Mouse (Mus musculus) midbrain, embryonic 16.5 days (tissue): ENCODE data around the gene Prox1. TPM values are rescaled to one million over a fixed set of nuclear protein-coding genes. Genes with fewer than 3 reads are reported as not detected.

ENCODE experiments used
- ATAC-seq: fragments of 200-750 bp; cut with Nextera tagmentation; 2 replicates; pipeline ENCODE4 v1.8.0; 2017; ENCODE audit warnings: moderate TSS enrichment
- H3K27ac ChIP-seq: fragments of 300-500 bp; sonication (generic); 2 replicates; pipeline ENCODE4 v1.5.1; 2014; ENCODE audit warnings: mild to moderate bottlenecking, low read length, mixed read lengths
- H3K27me3 ChIP-seq: fragments of 300-500 bp; sonication (generic); 2 replicates; pipeline ENCODE4 v1.6.1; 2014; ENCODE audit warnings: low read depth, low read length, mixed read lengths; ENCODE audit not compliant: control insufficient read depth, insufficient read depth
- H3K36me3 ChIP-seq: fragments of 300-500 bp; sonication (generic); 2 replicates; pipeline ENCODE4 v1.6.1; 2014; ENCODE audit warnings: mild to moderate bottlenecking, low read length, moderate library complexity, mixed read lengths; ENCODE audit not compliant: control insufficient read depth, insufficient read depth
- H3K4me1 ChIP-seq: fragments of 300-500 bp; sonication (generic); 2 replicates; pipeline ENCODE4 v1.6.1; 2014; ENCODE audit warnings: mild to moderate bottlenecking, low read length, mixed read lengths; ENCODE audit not compliant: control insufficient read depth, insufficient read depth
- H3K4me2 ChIP-seq: fragments of 300-500 bp; sonication (generic); 2 replicates; pipeline ENCODE4 v1.6.1; 2014; ENCODE audit warnings: mild to moderate bottlenecking, low read length, mixed read lengths
- H3K4me3 ChIP-seq: fragments of 300-500 bp; sonication (generic); 2 replicates; pipeline ENCODE4 v1.5.1; 2014; ENCODE audit warnings: low read depth, mild to moderate bottlenecking, low read length, moderate library complexity, mixed read lengths
- H3K9ac ChIP-seq: fragments of 300-500 bp; sonication (generic); 2 replicates; pipeline ENCODE4 v1.6.1; 2014; ENCODE audit warnings: low read depth, low read length, mixed read lengths
- H3K9me3 ChIP-seq: fragments of 300-500 bp; sonication (generic); replicated peaks from 2 replicates; pipeline ENCODE4 v1.6.1; 2014; ENCODE audit warnings: mild to moderate bottlenecking, low read length, mixed read lengths; ENCODE audit not compliant: control insufficient read depth, poor library complexity, severe bottlenecking
- WGBS: fragments of 180-500 bp; shearing (Covaris S2); extraction: QIAGEN DNeasy Blood & Tissue Kit; methylation state at CpG from one replicate; pipeline ENCODE4 v1.1.7; 2014; 5-methylcytosine and 5-hydroxymethylcytosine counted together
- polyA plus RNA-seq: library from polyadenylated mRNA; unstranded; fragments of >200 nt; fragmentation: Nextera tagmentation; extraction: Ambion mirVana; gene quantifications from 2 replicates; pipeline ENCODE4 v1.2.1, GENCODE M21; 2015

Gene Prox1
- polyA plus RNA-seq, 1 experiment from 2014 or later: 15.9 TPM

DNA sequence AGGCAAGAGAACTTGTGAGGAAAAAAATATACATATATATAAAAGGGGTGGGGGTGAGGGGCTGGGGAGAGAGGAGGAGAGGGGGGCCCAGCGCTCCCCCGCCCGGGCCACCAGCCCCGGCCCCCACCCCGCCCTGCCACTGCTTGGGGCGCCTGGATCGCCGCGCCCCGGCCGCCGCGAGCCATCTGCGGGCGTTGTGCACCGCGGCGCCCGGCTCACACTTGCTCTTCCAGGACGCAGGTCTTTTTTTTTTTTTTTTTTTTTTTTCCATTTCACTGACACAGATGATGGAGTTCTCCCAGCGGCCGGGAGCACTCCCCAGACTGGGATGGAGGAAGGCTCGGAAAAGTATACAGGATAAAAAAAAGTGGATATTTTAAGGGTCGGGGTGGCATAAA is 304 bp upstream of the Prox1 start:
- Histone ChIP-seq H3K27me3 (peaks cover under 1% of the 10 kb centered on the region), H3K4me3 (peak overlapping the region; percentile 69), H3K4me1 (peaks cover 38% of the 10 kb centered on the region), H3K9ac (peak overlapping the region; percentile 70), H3K9me3 (no peaks in the 10 kb centered on the region), H3K4me2 (peak overlapping the region; percentile 98), H3K27ac (peak overlapping the region; percentile 77), H3K36me3 (no peaks in the 10 kb centered on the region)
- ATAC-seq: peak; percentile 49
- 0% methylated on average over 19 of the region's 24 CpGs for WGBS

GRCm38 (mm10) chr1:190168761-190169671 is 1.5 kb downstream of the Prox1 start:
- H3K9me3 ChIP-seq: no peaks in the 10 kb centered on the region
- H3K36me3 ChIP-seq: no peaks in the 10 kb centered on the region
- peak overlapping the region; percentile 77 for H3K27ac ChIP-seq
- H3K27me3 ChIP-seq: no peaks in the 10 kb centered on the region; the same call in none of the 2 replicates
- H3K4me2 ChIP-seq: peak overlapping the region; percentile 98
- peak overlapping the region; percentile 70 for H3K9ac ChIP-seq
- H3K4me1 ChIP-seq: peaks cover 23% of the 10 kb centered on the region
- H3K4me3 ChIP-seq: peak overlapping the region; percentile 69
- ATAC-seq: peak; percentile 29
- WGBS: under 1% methylated on average over 50 of the region's 51 CpGs

DNA sequence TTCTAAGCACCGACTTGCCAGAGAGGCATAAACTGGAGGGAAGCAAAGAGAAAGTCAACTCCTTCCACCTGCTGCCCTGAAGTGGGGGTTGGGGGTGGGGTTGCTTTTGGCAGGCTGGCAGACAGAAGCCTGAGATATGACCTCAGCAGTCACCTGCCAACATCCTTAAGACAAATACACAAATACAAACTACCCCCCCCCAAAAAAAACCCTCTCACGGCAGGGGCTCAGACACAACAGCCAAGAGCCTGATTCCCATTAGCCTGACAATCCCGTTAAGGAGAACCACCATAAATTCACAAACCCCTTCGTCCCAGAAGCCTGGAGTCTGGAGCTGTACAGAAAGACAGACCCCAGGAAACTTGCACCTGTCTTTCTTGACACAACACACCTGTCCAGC is 2.4 kb downstream of the Prox1 start:
- H3K9ac ChIP-seq: peak overlapping the region; percentile 70; the same call in 1 of the 2 replicates
- H3K4me2 ChIP-seq: peak overlapping the region; percentile 98
- no peaks in the 10 kb centered on the region; the same call in 1 of the 2 replicates for H3K27me3 ChIP-seq
- no peaks in the 10 kb centered on the region for H3K9me3 ChIP-seq
- peaks cover 18% of the 10 kb centered on the region for H3K4me1 ChIP-seq
- H3K36me3 ChIP-seq: no peaks in the 10 kb centered on the region
- H3K27ac ChIP-seq: peak overlapping the region; percentile 77
- ATAC-seq: no peak
- peak overlapping the region; percentile 69 for H3K4me3 ChIP-seq
- WGBS: 3% methylated on average over 4 of the region's 4 CpGs

GRCm38 (mm10) chr1:190167609-190168008 is 2.9 kb downstream of the Prox1 start:
- 7% methylated on average over 1 of the region's 1 CpGs for WGBS
- no peak for ATAC-seq
- H3K9ac ChIP-seq: 0 out of 2 replicates have a peak overlapping the region, but pooled peaks have one; percentile 16

GRCm38 (mm10) chr1:190165511-190165910 is 5.0 kb downstream of the Prox1 start:
- Histone ChIP-seq H3K9me3 (no peaks in the 10 kb centered on the region), H3K4me1 (peaks cover 12% of the 10 kb centered on the region), H3K36me3 (no peaks in the 10 kb centered on the region), H3K4me2 (0 out of 2 replicates have a peak overlapping the region, but pooled peaks have one; percentile 8), H3K4me3 (peak overlapping the region; percentile 3; the same call in 1 of the 2 replicates), H3K27me3 (no peaks in the 10 kb centered on the region; the same call in 1 of the 2 replicates), H3K27ac (no peak overlapping the region), H3K9ac (no peak overlapping the region)
- 24% methylated on average over 4 of the region's 4 CpGs for WGBS
- no peak for ATAC-seq

More at GRCm38 (mm10) chr1:190167609-190168008, 2.9 kb downstream of the Prox1 start:
- peak overlapping the region; percentile 98 for H3K4me2 ChIP-seq
- no peaks in the 10 kb centered on the region for H3K36me3 ChIP-seq
- peaks cover 15% of the 10 kb centered on the region for H3K4me1 ChIP-seq
- peak overlapping the region; percentile 47 for H3K27ac ChIP-seq
- H3K4me3 ChIP-seq: peak overlapping the region; percentile 69
- no peaks in the 10 kb centered on the region; the same call in 1 of the 2 replicates for H3K27me3 ChIP-seq
- H3K9me3 ChIP-seq: no peaks in the 10 kb centered on the region

DNA sequence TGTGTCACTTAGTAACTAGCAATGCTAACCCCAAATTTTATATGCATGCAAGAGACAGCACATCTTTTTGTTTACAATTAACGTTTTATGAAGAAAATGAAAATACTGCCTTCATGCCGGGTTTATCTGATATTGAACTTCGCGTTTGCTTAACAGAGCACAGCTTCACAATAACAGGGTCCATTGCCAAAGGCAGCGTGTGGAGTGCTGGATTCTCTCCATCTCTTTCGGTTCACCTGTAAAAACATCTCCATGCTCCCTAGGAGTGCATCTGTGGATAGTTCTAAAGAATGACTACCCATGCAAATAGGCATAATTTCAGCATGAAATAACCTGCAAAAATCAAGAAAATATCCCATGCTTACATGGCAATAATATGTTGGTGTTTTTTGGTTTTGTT is 7.0 kb downstream of the Prox1 start:
- Histone ChIP-seq H3K36me3 (no peaks in the 10 kb centered on the region), H3K27me3 (no peaks in the 10 kb centered on the region; the same call in 1 of the 2 replicates), H3K9me3 (no peaks in the 10 kb centered on the region), H3K9ac (no peak overlapping the region), H3K27ac (no peak overlapping the region), H3K4me2 (no peak overlapping the region), H3K4me3 (no peak overlapping the region), H3K4me1 (peaks cover 2% of the 10 kb centered on the region; the same call in 1 of the 2 replicates)
- 74% methylated on average over 6 of the region's 6 CpGs for WGBS
- ATAC-seq: no peak

GRCm38 (mm10) chr1:190161708-190162465 is 8.6 kb downstream of the Prox1 start:
- no peak overlapping the region for H3K4me3 ChIP-seq
- 61% methylated on average over 19 of the region's 19 CpGs for WGBS
- 0 out of 2 replicates have a peak overlapping the region, but pooled peaks have one; percentile 14 for H3K4me2 ChIP-seq
- H3K27ac ChIP-seq: 0 out of 2 replicates have a peak overlapping the region, but pooled peaks have one; percentile 32
- H3K27me3 ChIP-seq: 0 out of 2 replicates have a peak, but pooled peaks cover 6% of the 10 kb centered on the region
- ATAC-seq: no peak
- H3K9ac ChIP-seq: no peak overlapping the region
- H3K36me3 ChIP-seq: no peaks in the 10 kb centered on the region
- peaks cover 2% of the 10 kb centered on the region; the same call in 1 of the 2 replicates for H3K4me1 ChIP-seq
- H3K9me3 ChIP-seq: no peaks in the 10 kb centered on the region

- Histone ChIP-seq H3K9me3 (no peaks in the 10 kb centered on the region), H3K4me1 (peaks cover 2% of the 10 kb centered on the region; the same call in 1 of the 2 replicates), H3K27me3 (0 out of 2 replicates have a peak, but pooled peaks cover 6% of the 10 kb centered on the region), H3K4me2 (no peak overlapping the region), H3K9ac (no peak overlapping the region), H3K36me3 (no peaks in the 10 kb centered on the region), H3K27ac (0 out of 2 replicates have a peak overlapping the region, but pooled peaks have one; percentile 32), H3K4me3 (no peak overlapping the region)
- WGBS: 82% methylated on average over 18 of the region's 18 CpGs
- no peak for ATAC-seq
Observed at GRCm38 (mm10) chr1:190161288-190161687, 9.2 kb downstream of the Prox1 start.
